Mouse (Mus musculus) splenic B cell, adult 2 months (primary cell): ENCODE results near the gene Lonp2.

ENCODE experiments used
- DNase-seq: peaks from one replicate; pipeline ENCODE4 v3.0.0-alpha.2; 2011; ENCODE audit warnings: low read depth, low spot score
- H3K27me3 ChIP-seq: 2 replicates; pipeline ENCODE4 v1.6.1; 2012; ENCODE audit warnings: mild to moderate bottlenecking, low read length, moderate library complexity, mixed read lengths; ENCODE audit not compliant: control insufficient read depth, poor library complexity, insufficient read depth, severe bottlenecking
- H3K36me3 ChIP-seq: 2 replicates; pipeline ENCODE4 v1.6.1; 2012; ENCODE audit warnings: mild to moderate bottlenecking, low read length, moderate library complexity, mixed read lengths; ENCODE audit not compliant: control insufficient read depth, poor library complexity, insufficient read depth, severe bottlenecking

Lonp2 gene

DNA sequence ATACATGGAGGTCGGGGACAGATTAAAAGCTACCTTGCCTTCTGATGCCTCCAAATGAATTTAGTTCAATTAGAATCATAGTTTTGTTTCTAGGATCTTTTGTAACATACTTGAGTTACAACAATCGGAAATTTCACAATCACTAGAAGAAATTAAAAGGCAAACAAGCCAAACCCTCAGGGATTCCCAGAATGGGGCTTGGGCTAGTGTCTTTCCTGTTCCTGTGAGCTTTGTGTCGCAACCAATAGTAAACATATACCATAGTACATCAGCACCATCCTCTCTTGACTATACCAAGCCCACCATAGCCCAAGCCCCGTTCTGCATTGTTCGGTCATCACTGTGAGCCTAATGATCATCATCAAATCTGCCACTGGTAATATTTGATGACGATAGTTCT is 24.5 kb upstream of the Lonp2 start:
- Histone ChIP-seq H3K27me3 (no peaks in the 10 kb centered on the region), H3K36me3 (no peaks in the 10 kb centered on the region)
- no peak for DNase-seq

DNA sequence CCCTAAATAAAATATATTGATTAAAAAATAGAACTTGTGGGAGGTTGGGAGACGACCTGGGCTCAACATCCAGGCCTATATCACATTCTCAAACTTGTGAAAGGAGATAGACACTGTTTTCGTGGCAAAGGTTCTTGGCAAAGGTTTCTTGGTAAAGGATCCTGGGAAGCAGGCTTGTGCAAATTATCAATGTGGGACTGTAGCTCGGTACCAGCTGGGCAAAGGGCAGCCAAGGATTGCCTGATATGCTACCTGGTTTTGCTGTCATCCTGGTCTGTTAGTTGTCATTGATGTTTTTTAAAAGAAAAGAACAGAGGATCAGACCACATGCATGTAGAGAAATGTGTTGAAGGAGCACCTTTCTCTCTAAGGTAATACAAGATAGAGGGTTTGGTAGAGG is 23.5 kb upstream of the Lonp2 start:
- no peak for DNase-seq
- H3K27me3 ChIP-seq = no peaks in the 10 kb centered on the region
- no peaks in the 10 kb centered on the region for H3K36me3 ChIP-seq

DNA sequence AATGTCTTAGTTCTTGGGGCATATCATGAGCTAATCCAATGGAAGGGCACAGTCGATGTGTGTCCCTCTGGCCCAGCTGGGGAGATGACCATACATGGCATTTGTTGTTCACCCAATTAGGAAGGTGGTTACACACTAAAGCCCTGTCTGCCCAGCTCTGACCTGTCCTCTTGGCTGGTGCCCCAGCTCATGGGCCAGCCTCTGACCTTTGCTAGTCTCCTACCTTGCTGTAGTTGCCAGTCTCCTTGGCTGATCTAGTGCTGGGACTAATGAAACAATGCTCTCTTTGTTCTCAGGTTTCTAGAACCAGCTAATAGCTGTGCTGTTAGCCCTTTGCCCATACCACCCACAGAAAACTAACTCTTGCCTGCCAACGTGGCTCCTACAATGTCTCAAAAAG is 20.7 kb upstream of the Lonp2 start:
- DNase-seq = no peak
- Histone ChIP-seq H3K27me3 (no peaks in the 10 kb centered on the region), H3K36me3 (no peaks in the 10 kb centered on the region)

DNA sequence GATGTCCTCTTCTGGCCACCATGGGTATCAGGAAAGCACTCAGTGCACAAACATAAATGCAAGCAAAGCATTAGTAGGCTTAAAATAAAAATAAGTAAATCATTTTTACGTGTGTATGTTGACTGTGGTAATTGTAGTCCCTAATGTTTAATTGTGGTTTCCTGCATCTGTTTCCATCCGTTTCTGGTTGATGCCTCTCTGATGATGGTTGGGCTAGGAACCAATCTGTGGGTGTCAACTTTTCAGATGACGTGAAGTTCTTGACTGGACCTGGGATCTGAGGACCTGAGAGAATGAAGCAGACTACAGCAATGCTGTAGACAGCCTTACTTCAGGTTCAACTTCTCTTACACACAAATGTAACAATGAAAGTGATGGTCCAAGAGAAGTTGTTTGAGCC is 19.2 kb upstream of the Lonp2 start:
- H3K27me3 ChIP-seq = no peaks in the 10 kb centered on the region
- H3K36me3 ChIP-seq = no peaks in the 10 kb centered on the region
- DNase-seq = no peak

DNA sequence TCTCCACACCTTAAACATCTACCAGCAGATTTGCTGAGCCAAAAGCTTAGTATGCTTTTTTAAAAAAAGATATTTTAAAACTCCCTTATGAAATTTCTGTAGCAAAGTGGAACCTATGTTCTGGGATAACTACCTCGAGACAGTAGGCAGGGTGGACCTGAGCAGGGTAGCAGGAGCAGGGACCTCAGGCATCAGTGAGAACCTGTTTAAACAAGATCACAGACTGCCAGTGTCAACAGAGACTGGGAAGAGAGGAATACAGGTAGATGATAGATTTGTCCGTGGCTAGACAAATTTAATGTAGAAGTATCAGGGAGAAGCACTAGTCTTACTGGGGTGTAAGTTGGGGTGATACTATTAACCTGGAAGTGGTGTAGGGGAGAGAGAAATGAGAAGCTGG is 10.0 kb upstream of the Lonp2 start:
- H3K36me3 ChIP-seq = no peaks in the 10 kb centered on the region
- no peak for DNase-seq
- H3K27me3 ChIP-seq = no peaks in the 10 kb centered on the region

DNA sequence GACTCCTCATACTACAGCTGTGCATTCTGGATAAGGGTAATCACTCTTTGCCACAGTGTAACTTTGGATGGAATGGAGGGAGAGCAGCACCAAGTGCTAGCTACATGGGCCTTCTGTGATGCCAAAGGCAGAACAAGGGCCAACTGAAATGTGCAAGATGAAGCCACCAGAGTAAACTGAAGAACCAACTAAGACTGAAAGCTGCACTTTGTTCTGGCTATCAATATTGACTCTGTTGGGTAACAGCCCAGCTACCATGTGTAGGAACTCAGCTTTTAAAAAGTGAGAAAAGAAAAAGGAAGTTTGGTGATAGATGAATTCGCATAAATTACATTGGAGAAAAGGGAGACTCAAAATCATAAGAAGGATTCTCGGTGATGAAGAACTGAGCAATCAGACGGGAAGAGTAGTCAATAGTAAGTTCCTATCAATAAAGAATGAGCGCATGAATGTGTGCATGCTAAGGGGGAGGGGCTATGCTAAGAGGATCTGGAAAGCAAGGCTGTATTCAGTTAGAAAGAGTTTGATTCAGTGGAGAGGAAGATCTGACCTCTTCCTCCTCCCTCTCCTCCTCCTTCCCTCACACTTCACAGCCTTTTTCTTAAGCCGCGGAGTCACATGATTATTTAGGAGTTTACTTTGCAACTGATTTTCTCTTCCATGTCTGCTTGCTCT is 8.6 kb upstream of the Lonp2 start:
- no peaks in the 10 kb centered on the region for H3K27me3 ChIP-seq
- no peak for DNase-seq

DNA sequence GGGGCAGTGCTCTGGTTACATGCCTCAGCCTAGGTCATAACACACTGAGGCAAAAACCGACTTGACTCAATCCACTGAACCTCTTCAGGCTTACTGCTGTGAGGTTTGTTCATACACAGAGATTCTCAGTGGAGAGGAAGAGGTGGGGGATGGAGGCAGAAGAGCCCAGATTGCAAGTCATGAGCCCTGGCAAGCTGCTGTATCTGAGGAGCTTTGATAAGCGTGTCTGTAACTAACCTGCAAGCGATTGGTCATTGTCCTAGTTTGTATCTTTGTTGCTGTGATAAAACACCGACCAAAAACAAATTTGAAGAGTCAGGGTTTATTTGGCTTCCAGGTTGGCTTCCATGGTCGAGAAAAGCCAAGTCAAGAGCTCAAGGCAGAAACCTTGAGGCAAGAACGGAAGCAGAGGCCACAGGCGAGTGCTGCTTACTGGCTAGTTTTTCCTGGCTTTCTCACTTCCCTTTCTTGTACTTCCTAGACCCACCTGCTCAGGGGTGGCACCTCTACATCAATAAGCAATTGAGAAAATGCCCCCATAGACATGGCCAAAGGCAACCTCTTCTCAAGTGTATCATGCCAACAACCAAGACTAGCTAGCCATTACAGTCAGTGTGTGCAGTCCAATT is 6.0 kb upstream of the Lonp2 start:
- DNase-seq = peak; percentile 34
- Histone ChIP-seq H3K27me3 (no peaks in the 10 kb centered on the region; the same call in 1 of the 2 replicates), H3K36me3 (no peaks in the 10 kb centered on the region)

More for the DNA sequence above, 8.6 kb upstream of the Lonp2 start:
- H3K36me3 ChIP-seq = no peaks in the 10 kb centered on the region

DNA sequence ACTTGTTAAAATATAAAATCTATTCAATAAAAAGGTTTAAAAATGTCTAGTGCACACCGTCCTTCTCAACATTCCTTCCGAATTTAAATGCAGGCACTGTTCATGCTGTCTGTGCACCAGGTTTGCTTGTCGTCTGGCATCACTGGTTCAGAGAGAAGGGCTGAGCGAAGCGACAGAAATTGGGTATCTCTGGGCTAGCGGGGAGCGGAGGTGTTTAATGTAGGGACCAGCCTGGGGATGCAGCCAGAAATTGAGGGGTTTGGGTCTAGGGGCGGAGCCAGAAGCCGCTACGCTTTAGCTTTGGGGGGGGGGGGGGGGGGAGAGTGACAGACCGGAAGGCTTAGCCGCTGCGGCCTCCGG is 312 bp upstream of the Lonp2 start:
- no peak for DNase-seq
- Histone ChIP-seq H3K36me3 (0 out of 2 replicates have a peak, but pooled peaks cover 1% of the 10 kb centered on the region), H3K27me3 (no peaks in the 10 kb centered on the region; the same call in 1 of the 2 replicates)

DNA sequence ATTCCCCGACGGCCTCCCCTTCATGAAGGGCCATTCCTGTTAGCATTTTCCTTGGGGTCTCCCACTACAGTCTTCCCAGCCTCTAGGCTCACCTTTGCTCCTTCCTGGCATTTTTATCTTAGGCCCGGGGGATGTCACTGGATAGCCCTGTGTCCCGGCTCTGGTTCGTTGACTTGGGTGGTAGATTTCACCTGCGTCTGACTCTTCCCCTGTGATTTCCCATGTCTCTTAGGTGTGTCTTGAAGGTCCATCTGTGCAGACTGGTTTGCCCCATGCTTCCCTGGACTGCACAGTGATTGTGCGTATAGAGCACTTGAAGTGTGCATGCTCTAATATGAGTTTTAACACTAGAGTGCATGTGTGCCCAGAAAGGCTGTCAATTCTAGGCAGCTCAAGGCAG is 1.1 kb downstream of the Lonp2 start:
- peak; percentile 16 for DNase-seq
- 0 out of 2 replicates have a peak, but pooled peaks cover 1% of the 10 kb centered on the region for H3K36me3 ChIP-seq
- H3K27me3 ChIP-seq = no peaks in the 10 kb centered on the region; the same call in 1 of the 2 replicates

DNA sequence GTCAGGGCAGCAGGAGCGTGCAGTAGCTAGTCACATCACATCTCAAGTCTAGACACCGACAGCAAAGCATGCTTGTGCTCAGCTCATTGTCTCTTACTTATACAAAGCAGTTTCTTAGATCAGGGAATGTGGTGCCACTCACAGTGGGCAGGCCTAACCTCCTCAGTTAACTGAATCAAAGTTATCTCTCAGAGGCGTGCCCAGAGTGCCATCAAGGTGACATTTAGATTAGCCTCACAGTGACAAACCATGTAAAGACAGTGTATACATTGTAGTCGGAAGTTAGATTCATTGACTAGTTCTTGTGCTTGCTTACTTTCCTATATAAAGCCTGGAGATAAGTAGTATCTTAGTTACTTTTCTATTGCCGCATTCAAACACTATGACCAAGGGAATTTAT is 6.4 kb downstream of the Lonp2 start:
- Histone ChIP-seq H3K27me3 (no peaks in the 10 kb centered on the region), H3K36me3 (peaks cover 10% of the 10 kb centered on the region; the same call in 1 of the 2 replicates)
- DNase-seq = no peak

DNA sequence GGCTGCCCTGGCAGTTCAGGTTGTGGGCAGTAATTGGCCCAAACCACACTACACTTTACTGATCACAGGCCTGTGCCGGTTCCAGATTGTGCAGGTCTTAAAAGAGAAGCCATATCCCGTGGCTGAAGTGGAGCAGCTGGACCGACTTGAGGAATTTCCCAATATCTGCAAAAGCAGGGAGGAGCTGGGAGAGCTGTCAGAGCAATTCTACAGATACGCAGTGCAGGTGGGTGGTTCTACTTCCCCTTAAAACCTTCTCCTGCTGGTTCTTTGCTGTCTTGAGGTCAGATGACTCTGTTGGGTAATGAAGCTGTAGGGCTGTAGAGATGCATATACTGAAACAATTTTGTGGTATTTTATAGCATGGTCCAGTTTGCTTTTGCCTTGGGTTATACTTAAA is 7.6 kb downstream of the Lonp2 start:
- peaks cover 12% of the 10 kb centered on the region; the same call in 1 of the 2 replicates for H3K36me3 ChIP-seq
- H3K27me3 ChIP-seq = no peaks in the 10 kb centered on the region
- no peak for DNase-seq

DNA sequence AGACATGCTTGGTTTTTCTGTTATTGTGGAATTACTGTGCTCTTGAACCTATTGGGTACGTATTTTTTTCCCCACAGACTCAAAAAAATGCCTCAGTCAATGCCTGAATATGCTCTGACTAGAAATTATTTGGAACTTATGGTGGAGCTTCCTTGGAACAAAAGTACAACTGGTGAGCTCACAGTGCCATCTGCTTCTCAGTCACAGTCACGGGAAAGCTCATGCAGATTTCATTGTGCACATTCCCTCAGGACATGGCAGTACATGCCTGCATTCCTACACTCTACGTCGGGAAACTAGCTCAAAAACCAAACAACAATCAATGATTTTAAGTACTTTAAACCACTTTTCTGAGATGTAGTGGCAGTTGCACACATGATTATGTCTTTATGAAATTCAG is 14.0 kb downstream of the Lonp2 start:
- H3K36me3 ChIP-seq = peaks cover 31% of the 10 kb centered on the region
- no peaks in the 10 kb centered on the region for H3K27me3 ChIP-seq
- DNase-seq = no peak

DNA sequence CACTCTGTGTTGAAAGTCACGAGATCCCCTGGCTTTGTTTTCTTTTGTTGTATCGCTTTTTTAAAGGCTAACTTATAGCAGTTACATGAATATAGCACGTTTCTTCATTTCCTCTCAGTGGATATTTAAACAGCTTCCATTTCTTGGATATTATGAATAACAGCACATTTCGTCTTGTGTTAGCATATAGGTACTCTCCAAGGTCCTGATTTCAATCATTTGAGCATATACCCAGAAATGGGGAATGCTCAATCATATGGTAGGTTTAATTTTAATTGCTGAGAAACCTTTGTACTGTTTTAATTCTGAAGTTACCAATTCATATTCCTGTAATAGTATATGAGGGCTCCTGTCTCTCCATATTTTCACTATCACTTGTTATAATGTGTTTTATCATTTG is 15.1 kb downstream of the Lonp2 start:
- no peaks in the 10 kb centered on the region for H3K27me3 ChIP-seq
- peaks cover 30% of the 10 kb centered on the region for H3K36me3 ChIP-seq
- no peak for DNase-seq

DNA sequence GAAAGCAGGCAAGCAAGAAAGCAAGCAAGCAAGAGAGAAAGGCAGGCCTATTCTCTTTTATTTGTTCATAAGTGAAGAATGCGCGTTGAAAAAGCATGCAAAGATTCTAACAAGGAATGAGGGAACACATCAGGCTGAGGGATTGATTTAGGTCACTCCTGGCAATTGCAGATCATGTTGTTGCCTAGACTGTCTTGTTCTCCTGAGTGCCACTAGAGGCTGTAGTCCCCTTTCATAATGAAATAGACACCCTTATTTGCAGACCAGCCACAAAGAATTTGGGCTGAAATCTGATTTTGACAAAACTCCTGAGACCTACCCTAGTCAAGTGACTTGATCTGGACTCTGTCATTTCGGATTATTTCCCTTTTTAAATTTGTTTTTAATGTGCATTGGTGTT is 18.8 kb downstream of the Lonp2 start:
- H3K27me3 ChIP-seq = no peaks in the 10 kb centered on the region
- peaks cover 19% of the 10 kb centered on the region for H3K36me3 ChIP-seq
- DNase-seq = no peak

DNA sequence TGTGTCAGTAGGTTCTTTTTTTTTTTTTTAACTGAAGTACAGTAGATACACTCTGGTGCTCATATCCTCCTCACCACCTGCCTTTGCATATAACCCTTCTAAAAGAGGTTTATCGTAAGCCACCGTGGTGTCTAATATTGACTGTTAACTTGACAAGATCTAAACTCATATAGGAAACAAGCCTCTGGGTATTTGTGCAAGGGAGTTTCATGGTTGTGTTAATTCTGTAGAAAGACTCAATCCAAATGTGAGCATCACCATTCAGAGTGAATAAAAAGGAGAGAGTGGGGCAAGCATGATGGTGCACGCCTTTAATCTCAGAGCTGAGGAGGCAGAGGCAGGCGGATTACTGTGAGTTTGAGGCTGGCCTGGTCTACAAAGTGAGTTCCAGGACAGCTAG is 20.8 kb downstream of the Lonp2 start:
- no peak for DNase-seq
- Histone ChIP-seq H3K27me3 (no peaks in the 10 kb centered on the region), H3K36me3 (peaks cover 11% of the 10 kb centered on the region; the same call in 1 of the 2 replicates)

DNA sequence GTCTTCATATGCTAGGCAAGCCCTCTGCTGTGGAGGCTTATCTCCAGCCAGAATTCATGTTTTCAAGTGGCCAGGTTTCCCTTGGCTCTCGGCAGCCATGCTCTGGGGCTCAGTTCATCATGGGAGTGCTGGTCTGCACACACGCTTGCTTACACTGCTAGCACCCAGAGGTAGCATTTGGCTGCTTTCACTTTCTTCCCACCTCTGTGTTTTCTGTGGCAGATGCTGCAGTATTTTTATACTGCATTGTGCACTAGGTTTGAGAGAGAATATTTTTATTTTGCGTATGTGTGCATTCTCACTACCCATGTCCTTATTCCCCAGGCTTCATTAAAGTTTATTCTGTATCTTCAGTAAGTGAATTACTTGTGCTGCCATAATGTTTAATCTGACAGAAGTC is 23.9 kb downstream of the Lonp2 start:
- DNase-seq = no peak
- H3K36me3 ChIP-seq = peaks cover 6% of the 10 kb centered on the region; the same call in 1 of the 2 replicates
- H3K27me3 ChIP-seq = no peaks in the 10 kb centered on the region
